Mouse (Mus musculus) stomach, embryonic 15.5 days (tissue): Measurements from ENCODE around the gene Aipl1. TPM values are rescaled to one million over a fixed set of nuclear protein-coding genes. Genes with fewer than 3 reads are reported as not detected.

Experiments
- ATAC-seq: fragments of 200-750 bp; cut with Nextera tagmentation; 2 replicates; pipeline ENCODE4 v1.8.0; 2017; ENCODE audit warnings: low read depth, moderate number of reproducible peaks, moderate TSS enrichment; ENCODE audit not compliant: insufficient read depth, low FRiP score
- H3K27ac ChIP-seq: fragments of 300-500 bp; sonication (generic); 2 replicates; pipeline ENCODE4 v1.5.1; 2015; ENCODE audit warnings: mild to moderate bottlenecking, inconsistent platforms
- H3K27me3 ChIP-seq: fragments of 300-500 bp; sonication (generic); replicated peaks from 2 replicates; pipeline ENCODE4 v1.6.1; 2015; ENCODE audit warnings: inconsistent platforms
- H3K36me3 ChIP-seq: fragments of 300-500 bp; sonication (generic); 2 replicates; pipeline ENCODE4 v1.6.1; 2015; ENCODE audit warnings: inconsistent platforms
- H3K4me1 ChIP-seq: fragments of 300-500 bp; sonication (generic); 2 replicates; pipeline ENCODE4 v1.6.1; 2015; ENCODE audit warnings: inconsistent platforms
- H3K4me2 ChIP-seq: fragments of 300-500 bp; sonication (generic); 2 replicates; pipeline ENCODE4 v1.6.1; 2015; ENCODE audit warnings: mild to moderate bottlenecking, inconsistent platforms
- H3K4me3 ChIP-seq: fragments of 300-500 bp; sonication (generic); replicated peaks from 2 replicates; pipeline ENCODE4 v1.5.1; 2015; ENCODE audit warnings: inconsistent platforms
- H3K9ac ChIP-seq: fragments of 300-500 bp; sonication (generic); 2 replicates; pipeline ENCODE4 v1.6.1; 2015; ENCODE audit warnings: inconsistent platforms
- H3K9me3 ChIP-seq: fragments of 300-500 bp; sonication (generic); 2 replicates; pipeline ENCODE4 v1.6.1; 2016; ENCODE audit warnings: inconsistent platforms
- WGBS: fragments of 180-500 bp; shearing (Covaris S2); methylation state at CpG from one replicate; pipeline ENCODE4 v1.1.7; 2015; 5-methylcytosine and 5-hydroxymethylcytosine counted together
- polyA plus RNA-seq: library from polyadenylated mRNA; unstranded; fragments of >200 nt; fragmentation: Nextera tagmentation; extraction: Ambion mirVana; gene quantifications from 2 replicates; pipeline ENCODE4 v1.2.1, GENCODE M21; 2015

Aipl1 gene
- 0.27 and 0.34 TPM in 2 replicates for polyA plus RNA-seq

DNA sequence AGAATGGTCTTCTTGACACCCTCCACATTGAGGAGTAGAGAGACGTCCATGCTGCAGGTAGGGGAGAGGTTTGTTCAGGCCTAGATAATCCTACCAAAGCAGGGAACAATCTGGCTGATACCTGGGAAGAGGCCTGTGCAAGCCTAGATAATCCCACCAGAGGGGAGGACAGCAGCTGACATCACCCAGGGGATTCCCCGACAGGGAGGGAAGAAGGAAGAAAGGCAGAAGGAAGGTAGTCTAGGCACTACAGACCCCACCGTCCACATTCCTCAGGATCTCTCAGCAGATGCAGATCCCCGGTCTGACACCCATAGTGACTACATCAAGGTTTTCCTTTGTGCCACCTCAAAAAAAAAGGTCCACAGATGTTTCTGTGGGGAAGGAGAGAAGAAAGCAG is at the start of gene Aipl1:
Aipl1 (minus strand) TSS at position 101 of the 400 bp plus-strand sequence.
- no peaks in the 10 kb centered on the region for H3K36me3 ChIP-seq
- no peaks in the 10 kb centered on the region for H3K27me3 ChIP-seq
- WGBS: 54% methylated on average over 4 of the region's 4 CpGs
- H3K4me3 ChIP-seq: no peak within 1 kb of the TSS
- no peak within 1 kb of the TSS for H3K4me2 ChIP-seq
- no peak for ATAC-seq
- no peak within 1 kb of the TSS for H3K27ac ChIP-seq
- 0 out of 2 replicates have a peak, but pooled peaks cover 6% of the 10 kb centered on the region for H3K4me1 ChIP-seq
- no peak within 1 kb of the TSS for H3K9ac ChIP-seq
- H3K9me3 ChIP-seq: no peaks in the 10 kb centered on the region

DNA sequence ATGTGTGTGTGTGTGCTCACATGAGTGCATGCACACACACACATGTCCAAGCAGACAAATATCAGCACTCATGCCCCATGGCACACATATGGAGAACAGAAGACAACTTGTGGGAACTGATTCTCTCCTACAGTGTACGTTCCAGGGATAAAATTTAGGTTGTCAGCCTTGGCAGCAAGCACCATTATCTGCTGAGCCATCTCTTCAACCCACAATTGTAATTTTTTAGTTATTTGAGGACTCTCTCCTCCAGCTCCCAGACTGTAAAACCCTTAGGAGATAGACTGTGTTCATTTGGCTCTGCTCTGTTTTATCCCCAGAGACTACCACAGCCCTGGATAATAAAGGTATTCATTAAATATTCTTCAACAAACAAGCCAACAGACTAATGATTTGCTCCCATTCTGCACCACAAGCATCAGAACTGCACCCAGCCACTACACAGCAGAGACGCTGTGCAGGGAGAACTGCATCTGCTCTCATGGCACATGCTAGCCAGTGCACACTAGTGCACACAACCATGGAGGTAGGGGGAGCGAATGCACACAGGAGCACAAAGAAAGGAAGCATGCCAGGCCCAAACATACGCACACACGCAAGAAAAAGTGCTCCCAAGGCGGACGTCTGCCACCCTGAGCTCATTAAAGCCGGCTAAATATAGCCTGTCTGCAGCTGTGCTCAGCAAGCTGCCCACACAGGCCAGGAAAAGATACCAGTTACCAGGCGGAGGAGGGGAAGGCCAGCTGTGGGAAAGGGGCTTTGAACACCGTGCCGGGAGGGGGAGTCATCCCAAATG is 49.1 kb upstream of the Aipl1 start:
- WGBS: 47% methylated on average over 11 of the region's 11 CpGs
- ATAC-seq: no peak
- no peak overlapping the region for H3K27ac ChIP-seq

DNA sequence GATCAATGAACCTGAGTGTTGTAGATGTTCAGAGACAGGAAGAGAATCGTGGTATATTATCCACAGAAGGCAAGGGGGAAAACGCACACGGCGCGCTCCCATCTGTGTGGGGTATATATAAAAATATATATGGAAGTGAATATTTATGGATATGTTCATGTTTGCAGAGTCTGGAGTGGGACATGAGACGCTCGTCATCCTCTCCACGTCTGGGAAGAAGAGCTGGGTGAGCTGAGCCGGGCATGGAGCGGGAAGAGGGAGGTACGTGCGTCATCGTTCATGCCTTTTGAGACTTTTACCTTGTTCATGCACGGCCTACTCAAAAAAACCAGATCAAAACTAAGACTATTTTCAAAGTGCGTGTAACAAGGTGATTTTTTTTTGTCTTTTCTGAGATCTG is 47.0 kb upstream of the Aipl1 start:
- no peak overlapping the region for H3K4me2 ChIP-seq
- no peak overlapping the region for H3K9ac ChIP-seq
- H3K27me3 ChIP-seq: no peaks in the 10 kb centered on the region
- H3K4me1 ChIP-seq: peaks cover 4% of the 10 kb centered on the region; the same call in 1 of the 2 replicates
- no peak for ATAC-seq
- no peak overlapping the region for H3K27ac ChIP-seq
- H3K4me3 ChIP-seq: no peak overlapping the region
- no peaks in the 10 kb centered on the region for H3K36me3 ChIP-seq
- H3K9me3 ChIP-seq: no peaks in the 10 kb centered on the region
- WGBS: 93% methylated on average over 15 of the region's 15 CpGs

More for the DNA sequence above, 49.1 kb upstream of the Aipl1 start:
- no peak overlapping the region for H3K4me2 ChIP-seq
- no peaks in the 10 kb centered on the region for H3K36me3 ChIP-seq
- H3K4me1 ChIP-seq: peaks cover 4% of the 10 kb centered on the region; the same call in 1 of the 2 replicates
- no peaks in the 10 kb centered on the region for H3K27me3 ChIP-seq
- no peak overlapping the region for H3K9ac ChIP-seq
- no peaks in the 10 kb centered on the region for H3K9me3 ChIP-seq
- H3K4me3 ChIP-seq: no peak overlapping the region

DNA sequence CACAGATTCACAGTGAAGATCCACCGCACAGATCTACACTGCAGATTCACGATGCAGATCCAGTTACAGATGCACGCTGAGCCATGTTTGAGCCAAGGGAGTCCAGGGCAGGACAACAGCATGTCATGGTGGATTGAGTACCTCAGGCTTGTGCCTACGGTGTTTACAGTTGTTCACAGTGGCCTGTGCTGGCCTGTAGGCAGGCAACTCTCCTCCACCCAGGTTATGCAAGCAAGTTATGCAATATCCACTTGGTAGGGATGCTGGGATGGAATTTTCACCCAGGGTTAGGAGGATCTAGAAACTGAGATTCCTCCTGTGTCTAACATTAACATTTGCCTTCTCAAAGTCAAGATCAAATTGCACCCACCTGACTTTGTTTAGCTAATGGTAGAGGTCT is 45.3 kb upstream of the Aipl1 start:
- Histone ChIP-seq H3K27ac (no peak overlapping the region), H3K4me2 (no peak overlapping the region), H3K4me1 (peaks cover 4% of the 10 kb centered on the region; the same call in 1 of the 2 replicates), H3K36me3 (no peaks in the 10 kb centered on the region), H3K9ac (no peak overlapping the region), H3K4me3 (no peak overlapping the region), H3K27me3 (no peaks in the 10 kb centered on the region), H3K9me3 (no peaks in the 10 kb centered on the region)
- WGBS: 83% methylated on average over 4 of the region's 4 CpGs
- ATAC-seq: no peak

DNA sequence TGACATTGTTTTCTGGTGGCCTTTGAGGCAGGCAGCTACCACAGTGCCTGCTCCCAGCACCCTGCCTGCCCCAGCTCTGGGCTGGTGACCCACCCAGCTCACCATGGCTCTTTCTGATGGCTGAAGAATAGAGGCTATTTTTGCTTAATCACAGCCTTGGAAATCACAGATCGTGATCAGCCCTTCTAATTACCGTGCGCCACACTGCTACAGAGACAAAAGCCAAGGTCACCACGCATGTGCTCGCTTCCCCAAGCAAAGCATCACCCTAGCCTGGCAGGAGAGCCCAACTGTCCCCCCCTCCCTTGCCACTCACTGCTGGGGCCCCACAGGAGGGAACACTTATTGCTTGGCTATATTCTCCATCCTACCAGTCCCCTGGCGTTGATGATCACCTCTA is 43.2 kb upstream of the Aipl1 start:
- no peaks in the 10 kb centered on the region for H3K36me3 ChIP-seq
- H3K4me2 ChIP-seq: no peak overlapping the region
- no peak overlapping the region for H3K27ac ChIP-seq
- H3K4me3 ChIP-seq: no peak overlapping the region
- H3K4me1 ChIP-seq: no peaks in the 10 kb centered on the region
- no peaks in the 10 kb centered on the region for H3K9me3 ChIP-seq
- no peaks in the 10 kb centered on the region for H3K27me3 ChIP-seq
- no peak overlapping the region for H3K9ac ChIP-seq
- WGBS: 83% methylated on average over 6 of the region's 6 CpGs
- no peak for ATAC-seq

DNA sequence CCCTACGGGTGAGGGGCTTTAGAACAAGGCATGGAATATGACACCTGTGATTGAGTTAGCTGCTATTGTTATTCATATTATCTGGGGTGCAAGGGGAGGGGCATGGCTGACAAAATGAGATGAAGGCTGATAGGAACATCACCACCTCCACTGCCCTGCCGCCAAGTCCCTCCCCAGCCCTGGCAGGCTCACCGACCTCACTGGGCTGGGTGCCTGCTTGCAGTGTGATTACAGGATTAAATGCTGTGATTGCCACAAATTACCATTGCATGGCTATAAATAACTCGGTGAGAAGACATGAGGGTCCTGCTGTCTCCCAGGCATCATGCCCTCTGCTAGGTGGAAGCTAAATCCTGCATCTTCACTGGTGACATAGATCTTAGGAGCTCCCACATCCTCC is 41.3 kb upstream of the Aipl1 start:
- H3K4me1 ChIP-seq: no peaks in the 10 kb centered on the region
- no peaks in the 10 kb centered on the region for H3K27me3 ChIP-seq
- 49% methylated on average over 4 of the region's 4 CpGs for WGBS
- H3K4me3 ChIP-seq: no peak overlapping the region
- H3K27ac ChIP-seq: no peak overlapping the region
- no peaks in the 10 kb centered on the region for H3K36me3 ChIP-seq
- no peak overlapping the region for H3K9ac ChIP-seq
- H3K9me3 ChIP-seq: no peaks in the 10 kb centered on the region
- H3K4me2 ChIP-seq: no peak overlapping the region
- no peak for ATAC-seq

DNA sequence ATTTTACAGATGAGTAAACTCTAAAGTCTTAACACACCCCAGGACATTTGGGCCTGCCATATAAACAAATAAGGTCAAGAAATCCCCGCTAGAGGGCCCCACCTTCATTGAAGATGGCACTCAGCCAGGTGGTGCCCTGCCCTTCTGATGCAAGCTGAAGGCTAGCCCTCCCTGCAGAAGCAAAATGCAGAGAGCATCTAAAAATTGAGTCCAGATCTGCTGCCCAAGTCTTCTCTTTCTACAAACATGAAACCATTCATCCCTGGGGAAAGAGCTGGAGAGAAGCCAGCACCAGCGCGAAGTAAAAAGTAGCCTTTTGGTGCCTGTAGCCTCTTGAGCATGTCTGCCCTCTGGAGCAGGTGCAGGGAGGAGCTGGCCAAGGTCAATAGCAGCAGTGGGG is 40.7 kb upstream of the Aipl1 start:
- no peak overlapping the region for H3K4me3 ChIP-seq
- 42% methylated on average over 3 of the region's 3 CpGs for WGBS
- no peak overlapping the region for H3K27ac ChIP-seq
- H3K27me3 ChIP-seq: no peaks in the 10 kb centered on the region
- no peaks in the 10 kb centered on the region for H3K9me3 ChIP-seq
- no peak overlapping the region for H3K4me2 ChIP-seq
- ATAC-seq: no peak
- H3K9ac ChIP-seq: no peak overlapping the region
- no peaks in the 10 kb centered on the region for H3K4me1 ChIP-seq
- no peaks in the 10 kb centered on the region for H3K36me3 ChIP-seq

DNA sequence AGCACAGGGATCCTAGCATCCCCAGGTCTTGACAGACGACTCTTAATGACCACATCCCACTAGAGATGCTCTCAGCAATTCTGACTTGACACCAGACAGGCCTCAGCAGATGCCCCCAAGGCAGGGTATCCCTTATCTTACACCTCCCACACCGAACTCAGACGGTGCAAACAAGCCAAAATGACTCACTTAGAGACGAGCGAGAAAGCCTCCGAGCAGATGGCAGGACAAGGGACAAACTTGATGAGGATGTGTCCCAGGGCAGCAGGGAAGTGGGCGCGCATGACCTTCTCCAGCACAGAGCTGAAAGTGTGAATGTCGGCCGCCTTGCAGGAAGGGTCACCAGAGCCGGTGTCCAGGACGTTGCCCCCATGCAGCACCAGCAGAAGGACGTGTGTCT is 36.9 kb upstream of the Aipl1 start:
- no peak overlapping the region for H3K27ac ChIP-seq
- no peak overlapping the region for H3K9ac ChIP-seq
- H3K36me3 ChIP-seq: no peaks in the 10 kb centered on the region
- WGBS: 67% methylated on average over 13 of the region's 13 CpGs
- ATAC-seq: no peak
- no peaks in the 10 kb centered on the region for H3K9me3 ChIP-seq
- no peaks in the 10 kb centered on the region for H3K4me1 ChIP-seq
- no peak overlapping the region for H3K4me3 ChIP-seq
- H3K27me3 ChIP-seq: no peaks in the 10 kb centered on the region
- H3K4me2 ChIP-seq: no peak overlapping the region

DNA sequence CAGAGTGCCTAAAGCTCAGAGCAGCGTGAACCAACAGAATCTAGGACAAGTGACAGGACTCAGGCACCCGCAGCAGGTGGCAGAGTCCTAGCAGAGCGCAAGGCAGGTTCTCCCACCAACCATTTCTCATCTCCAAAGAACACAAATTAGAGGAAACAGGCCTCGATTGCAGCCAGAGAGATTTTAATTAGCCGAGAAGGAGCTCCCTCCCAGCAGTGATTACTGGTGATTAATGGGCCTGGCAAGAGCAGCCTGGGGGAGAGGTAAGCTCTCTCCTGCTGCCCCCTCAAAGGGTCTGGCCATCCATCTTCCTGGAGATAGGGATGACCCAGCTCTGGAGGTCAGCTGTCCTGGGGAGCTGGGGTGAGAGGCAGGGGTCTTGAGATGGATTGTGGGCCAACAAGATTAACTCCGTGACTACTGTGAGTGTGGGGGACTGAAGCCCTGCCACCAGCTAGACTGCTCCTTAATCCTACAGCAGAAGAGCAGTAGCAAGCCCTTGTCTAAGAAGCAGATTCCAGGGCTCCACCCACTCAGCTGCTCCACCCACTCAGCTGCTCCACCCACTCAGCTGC is 35.1 kb upstream of the Aipl1 start:
- no peaks in the 10 kb centered on the region for H3K27me3 ChIP-seq
- no peaks in the 10 kb centered on the region for H3K4me1 ChIP-seq
- H3K36me3 ChIP-seq: no peaks in the 10 kb centered on the region
- no peak overlapping the region for H3K9ac ChIP-seq
- H3K27ac ChIP-seq: no peak overlapping the region
- no peak for ATAC-seq
- no peaks in the 10 kb centered on the region for H3K9me3 ChIP-seq
- no peak overlapping the region for H3K4me2 ChIP-seq
- 17% methylated on average over 6 of the region's 6 CpGs for WGBS
- H3K4me3 ChIP-seq: no peak overlapping the region

DNA sequence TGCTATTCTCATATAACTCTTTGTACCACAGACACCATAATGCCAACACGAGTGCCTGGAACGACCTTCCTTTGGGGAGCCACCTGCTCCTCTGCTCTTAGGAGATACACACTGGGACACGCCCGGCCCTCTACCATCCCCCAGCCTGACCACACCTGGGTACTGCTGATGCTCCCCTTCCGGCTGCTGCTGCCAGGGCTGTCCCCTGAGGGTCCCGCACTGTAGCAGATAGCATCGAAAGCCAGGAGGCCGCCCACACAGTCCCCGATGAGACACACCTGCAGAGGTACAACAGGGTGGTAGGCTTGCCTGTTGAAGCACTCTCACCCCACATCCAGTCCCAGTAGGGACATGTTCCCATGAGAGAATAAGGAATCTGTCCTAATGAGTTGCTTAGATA is 33.4 kb upstream of the Aipl1 start:
- WGBS: 81% methylated on average over 9 of the region's 9 CpGs
- Histone ChIP-seq H3K36me3 (no peaks in the 10 kb centered on the region), H3K27me3 (no peaks in the 10 kb centered on the region), H3K4me3 (no peak overlapping the region), H3K9ac (no peak overlapping the region), H3K9me3 (no peaks in the 10 kb centered on the region), H3K4me1 (no peaks in the 10 kb centered on the region), H3K27ac (no peak overlapping the region), H3K4me2 (no peak overlapping the region)
- no peak for ATAC-seq

DNA sequence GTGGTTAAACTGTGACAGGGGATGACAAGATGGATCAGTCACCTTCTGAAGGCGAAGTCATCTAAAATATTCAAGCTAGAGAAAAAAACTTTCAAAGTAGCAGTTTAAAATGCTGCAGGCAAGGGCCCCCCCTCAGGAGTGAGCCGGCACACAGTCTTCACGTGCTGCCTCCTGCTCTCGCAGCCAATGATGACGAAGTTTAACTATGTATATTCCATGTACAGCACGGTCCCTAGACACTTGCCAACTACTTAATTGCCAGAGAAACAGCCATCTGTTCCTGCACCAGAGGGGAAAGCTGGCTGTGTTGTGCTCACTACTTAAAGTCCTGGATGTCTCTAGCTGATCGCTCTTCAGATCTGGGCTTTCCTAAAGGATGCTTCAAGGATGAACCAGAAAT is 30.7 kb upstream of the Aipl1 start:
- no peak overlapping the region for H3K9ac ChIP-seq
- H3K9me3 ChIP-seq: no peaks in the 10 kb centered on the region
- ATAC-seq: no peak
- H3K27me3 ChIP-seq: no peaks in the 10 kb centered on the region
- H3K36me3 ChIP-seq: no peaks in the 10 kb centered on the region
- no peak overlapping the region for H3K27ac ChIP-seq
- H3K4me1 ChIP-seq: no peaks in the 10 kb centered on the region
- no peak overlapping the region for H3K4me2 ChIP-seq
- no peak overlapping the region for H3K4me3 ChIP-seq
- 65% methylated on average over 7 of the region's 7 CpGs for WGBS

DNA sequence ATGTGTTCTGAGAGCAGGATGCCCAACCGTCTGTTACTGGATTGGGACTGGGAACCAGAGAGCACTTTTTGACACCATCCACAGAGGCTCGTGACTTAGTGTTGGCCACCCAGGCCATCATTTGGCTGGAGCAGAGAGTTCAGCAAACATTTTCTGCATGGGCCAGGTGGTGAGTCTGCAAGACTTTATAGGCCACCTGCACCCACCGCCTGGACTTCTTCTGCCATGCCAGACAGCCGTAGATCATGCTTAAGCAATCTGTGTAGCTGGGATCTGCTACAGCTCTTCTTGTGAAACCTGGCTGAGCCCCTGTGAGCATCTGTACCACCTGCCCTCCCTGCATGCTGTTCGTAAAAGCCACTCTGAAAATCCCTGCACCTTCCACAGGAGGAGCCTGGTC is 30.0 kb upstream of the Aipl1 start:
- Histone ChIP-seq H3K27me3 (no peaks in the 10 kb centered on the region), H3K4me2 (no peak overlapping the region), H3K4me1 (no peaks in the 10 kb centered on the region), H3K4me3 (no peak overlapping the region), H3K27ac (no peak overlapping the region), H3K9ac (no peak overlapping the region), H3K9me3 (no peaks in the 10 kb centered on the region), H3K36me3 (no peaks in the 10 kb centered on the region)
- ATAC-seq: no peak
- WGBS: 63% methylated on average over 5 of the region's 5 CpGs
